Mouse (Mus musculus): ENCODE measurements around the gene Dhrs11. TPM values are rescaled to one million over a fixed set of nuclear protein-coding genes. Genes with fewer than 3 reads are reported as not detected.

The Dhrs11 gene
- polyA plus RNA-seq, 1 experiment, result 12.2 TPM

Other genes starting within 250 kb of the Dhrs11 start
- gene Mrm1, start 9.5 kb downstream of the Dhrs11 start, polyA plus RNA-seq (2012; rRNA removed), result 14.0 and 14.1 TPM in 2 replicates
- gene Ggnbp2, start 41.8 kb upstream of the Dhrs11 start, polyA plus RNA-seq (2012; rRNA removed), result 109 and 119 TPM in 2 replicates
- 13.4 and 14.7 TPM in 2 replicates for gene Myo19, start 51.2 kb upstream of the Dhrs11 start, polyA plus RNA-seq (2012; rRNA removed)
- 4.1 and 4.7 TPM in 2 replicates for gene Pigw, start 51.3 kb upstream of the Dhrs11 start, polyA plus RNA-seq (2012; rRNA removed)
- 37.8 and 47.5 TPM in 2 replicates for gene Znhit3, start 87.4 kb upstream of the Dhrs11 start, polyA plus RNA-seq (2012; rRNA removed)
- gene Car4, start 128.8 kb upstream of the Dhrs11 start, polyA plus RNA-seq (2012; rRNA removed), result 63.0 and 71.7 TPM in 2 replicates